Mouse (Mus musculus) testis, adult 2 months (tissue): ENCODE measurements around the gene Arhgap25. TPM values are rescaled to one million over a fixed set of nuclear protein-coding genes. Genes with fewer than 3 reads are reported as not detected.
"Not testable (repeated sequence)": the region's sequence is repeated elsewhere in the genome, so short reads cannot be mapped to it uniquely, and the experiment has no call there.

Experiments used
- H3K27ac ChIP-seq: fragments of 200-500 bp; 2 replicates; pipeline ENCODE4 v1.5.1; 2012; ENCODE audit warnings: low read depth, low read length; ENCODE audit not compliant: control insufficient read depth, insufficient read depth
- H3K27me3 ChIP-seq: fragments of 200-500 bp; 2 replicates; pipeline ENCODE4 v1.6.1; 2012; ENCODE audit warnings: mild to moderate bottlenecking, low read length, moderate library complexity; ENCODE audit not compliant: control insufficient read depth, insufficient read depth
- H3K36me3 ChIP-seq: fragments of 200-500 bp; 2 replicates; pipeline ENCODE4 v1.6.1; 2012; ENCODE audit warnings: mild to moderate bottlenecking, low read length; ENCODE audit not compliant: control insufficient read depth, insufficient read depth
- H3K4me1 ChIP-seq: fragments of 200-500 bp; 2 replicates; pipeline ENCODE4 v1.6.1; 2012; ENCODE audit warnings: low read length; ENCODE audit not compliant: control insufficient read depth, insufficient read depth
- H3K4me3 ChIP-seq: fragments of 200-500 bp; 2 replicates; pipeline ENCODE4 v1.5.1; 2012; ENCODE audit warnings: low read depth, mild to moderate bottlenecking, low read length, moderate library complexity, mixed read lengths; ENCODE audit not compliant: control insufficient read depth
- CTCF ChIP-seq: fragments of 200-500 bp; IDR thresholded peaks from 2 replicates; pipeline ENCODE4 v1.5.1; 2012; ENCODE audit warnings: low read depth, mild to moderate bottlenecking, inconsistent platforms, low read length, moderate library complexity; ENCODE audit not compliant: control insufficient read depth, insufficient read depth, insufficient replicate concordance
- POLR2A ChIP-seq: fragments of 200-500 bp; IDR thresholded peaks from 2 replicates; pipeline ENCODE4 v1.6.1; 2012; ENCODE audit warnings: low read depth, mild to moderate bottlenecking, inconsistent platforms, low read length, moderate library complexity; ENCODE audit not compliant: control insufficient read depth
- polyA plus RNA-seq: library from polyadenylated mRNA; depleted of rRNA; stranded (reverse); fragments of >200 nt; gene quantifications from 2 replicates; pipeline ENCODE4 v1.2.3, GENCODE M21; 2012; rRNA removed

Arhgap25 gene
- 0.08 and 0.14 TPM in 2 replicates for polyA plus RNA-seq

- no peaks in the 10 kb centered on the region for H3K4me1 ChIP-seq
- H3K27ac ChIP-seq = no peak within 1 kb of the TSS
- H3K36me3 ChIP-seq = no peaks in the 10 kb centered on the region
- no peak within 1 kb of the TSS for H3K4me3 ChIP-seq
- H3K27me3 ChIP-seq = no peaks in the 10 kb centered on the region
- TF ChIP-seq CTCF = no peak
- no peak for TF ChIP-seq POLR2A
These were observed at the start of gene Arhgap25 for GRCm38 (mm10) chr6:87532953-87533710. Gene Arhgap25 (minus strand): TSS chr6:87533259.

GRCm38 (mm10) chr6:87582456-87582855, 49.4 kb upstream of the Arhgap25 start:
- Histone ChIP-seq H3K4me1 (peaks cover 2% of the 10 kb centered on the region), H3K27ac (no peak overlapping the region), H3K36me3 (no peaks in the 10 kb centered on the region), H3K27me3 (no peaks in the 10 kb centered on the region), H3K4me3 (no peak overlapping the region)
- TF ChIP-seq POLR2A (no peak), CTCF (no peak)

GRCm38 (mm10) chr6:87581581-87581980, 48.5 kb upstream of the Arhgap25 start:
- H3K27me3 ChIP-seq = no peaks in the 10 kb centered on the region
- H3K4me1 ChIP-seq = peaks cover 2% of the 10 kb centered on the region
- H3K4me3 ChIP-seq = peak overlapping the region; percentile 26
- H3K27ac ChIP-seq = no peak overlapping the region
- TF ChIP-seq POLR2A (no peak), CTCF (no peak)
- no peaks in the 10 kb centered on the region for H3K36me3 ChIP-seq

- no peaks in the 10 kb centered on the region for H3K27me3 ChIP-seq
- peak overlapping the region; percentile 1; the same call in 1 of the 2 replicates for H3K4me3 ChIP-seq
- H3K27ac ChIP-seq = no peak overlapping the region
- peaks cover 2% of the 10 kb centered on the region for H3K4me1 ChIP-seq
- H3K36me3 ChIP-seq = no peaks in the 10 kb centered on the region
- no peak for TF ChIP-seq CTCF
- TF ChIP-seq POLR2A = no peak
These were observed 48.0 kb upstream of the Arhgap25 start for GRCm38 (mm10) chr6:87581071-87581470.

GRCm38 (mm10) chr6:87578247-87578646, 45.2 kb upstream of the Arhgap25 start:
- Histone ChIP-seq H3K27me3 (no peaks in the 10 kb centered on the region), H3K36me3 (no peaks in the 10 kb centered on the region), H3K4me3 (no peak overlapping the region), H3K27ac (no peak overlapping the region), H3K4me1 (peaks cover 2% of the 10 kb centered on the region)
- TF ChIP-seq CTCF (peak; percentile 31; the same call in 1 of the 2 replicates), POLR2A (no peak)

GRCm38 (mm10) chr6:87576648-87577330, 43.7 kb upstream of the Arhgap25 start:
- H3K36me3 ChIP-seq = no peaks in the 10 kb centered on the region
- H3K4me3 ChIP-seq = no peak overlapping the region
- no peaks in the 10 kb centered on the region for H3K27me3 ChIP-seq
- TF ChIP-seq CTCF (no peak), POLR2A (no peak)
- H3K27ac ChIP-seq = no peak overlapping the region
- peaks cover 2% of the 10 kb centered on the region for H3K4me1 ChIP-seq

- not testable (repeated sequence) for H3K27ac ChIP-seq, H3K36me3 ChIP-seq, H3K4me3 ChIP-seq, H3K4me1 ChIP-seq, H3K27me3 ChIP-seq
These were observed 38.8 kb upstream of the Arhgap25 start for GRCm38 (mm10) chr6:87571863-87572262.
